Mouse (Mus musculus): ENCODE results near the gene Pcdh19. TPM values are rescaled to one million over a fixed set of nuclear protein-coding genes. Genes with fewer than 3 reads are reported as not detected.

Pcdh19 gene
- total and polyA plus RNA-seq, 3 experiments: not detected

GRCm38 (mm10) chrX:133673796-133674195 is 15.0 kb downstream of the Pcdh19 start:
- DNase-seq (ENCODE audit: extremely low read depth): no peak
- Histone ChIP-seq H3K36me3 (replicated peaks in 1 of 2; ENCODE audit: control insufficient read depth in 1 of 2, insufficient read depth in 1 of 2, low read length in 1 of 2) (no peaks in the 10 kb centered on the region), H3K79me2 (replicated peaks; ENCODE audit: control insufficient read depth, extremely low read depth, insufficient read depth, poor library complexity, severe bottlenecking) (no peaks in the 10 kb centered on the region), H3K27ac (ENCODE audit: insufficient read depth, low read depth) (no peak overlapping the region), H3K9me3 (replicated peaks; ENCODE audit: low read length) (no peaks in the 10 kb centered on the region), H3K4me1 (ENCODE audit: control insufficient read depth in 1 of 2, insufficient read depth in 2 of 2) (no peaks in the 10 kb centered on the region), H3K27me3 (replicated peaks) (no peaks in the 10 kb centered on the region), H3K4me2 (ENCODE audit: insufficient read depth, low read depth, poor library complexity, severe bottlenecking) (no peak overlapping the region), H3K4me3 (replicated peaks in 1 of 3; ENCODE audit: low read depth in 2 of 3, low read length in 2 of 3, poor library complexity in 1 of 3) (no peak overlapping the region), H3K9ac (ENCODE audit: insufficient read depth, low read depth) (no peak overlapping the region)
- dilution Hi-C loops (cut with MboI; ENCODE audit: extremely low pct_ligation_motif_present, extremely low pct_unique_long_range_greater_than_20kb, low sequenced_read_pairs): no loop called here
- in situ Hi-C loops (cut with MboI; ENCODE audit: low pct_ligation_motif_present, low pct_unique_long_range_greater_than_20kb, low sequenced_read_pairs): no loop called here
- no peak for TF ChIP-seq JUND (conservative IDR thresholded peaks at IDR 0.05; ENCODE audit: low read depth, low read length)
- no peak for TF ChIP-seq E2F4 (IDR thresholded peaks at IDR 0.05; ENCODE audit: insufficient replicate concordance, low read depth, low read length)
- TF ChIP-seq GABPA (IDR thresholded peaks at IDR 0.05; ENCODE audit: insufficient replicate concordance, low read depth, low read length): no peak
- no peak for TF ChIP-seq JUN (IDR thresholded peaks at IDR 0.05; ENCODE audit: insufficient read depth, low read depth, low read length)
- no peak for TF ChIP-seq RAD21 (IDR thresholded peaks at IDR 0.05; ENCODE audit: low read depth, low read length)
- no peak for TF ChIP-seq MEF2A (IDR thresholded peaks at IDR 0.05; ENCODE audit: borderline replicate concordance, low read depth, low read length)
- TF ChIP-seq POLR2AphosphoS2 (IDR thresholded peaks at IDR 0.05; ENCODE audit: low read depth, low read length): no peak
- TF ChIP-seq CHD2 (IDR thresholded peaks at IDR 0.05; ENCODE audit: low read length): no peak
- TF ChIP-seq NELFE (IDR thresholded peaks at IDR 0.05; ENCODE audit: low read depth, low read length): no peak
- no peak for TF ChIP-seq CHD1 (IDR thresholded peaks at IDR 0.05; ENCODE audit: low read depth, low read length)
- no peak for TF ChIP-seq PAX5 (IDR thresholded peaks at IDR 0.05; ENCODE audit: low read length)

GRCm38 (mm10) chrX:133660111-133660510 is 28.7 kb downstream of the Pcdh19 start:
- Histone ChIP-seq H3K9me3 (replicated peaks; ENCODE audit: low read length) (no peaks in the 10 kb centered on the region), H3K4me2 (ENCODE audit: insufficient read depth, low read depth, poor library complexity, severe bottlenecking) (no peak overlapping the region)
- no peak for DNase-seq (ENCODE audit: extremely low read depth)

More at GRCm38 (mm10) chrX:133660111-133660510, 28.7 kb downstream of the Pcdh19 start:
- Histone ChIP-seq H3K4me3 (replicated peaks in 1 of 3; ENCODE audit: low read depth in 2 of 3, low read length in 2 of 3, poor library complexity in 1 of 3) (no peak overlapping the region), H3K4me1 (ENCODE audit: control insufficient read depth in 1 of 2, insufficient read depth in 2 of 2) (no peaks in the 10 kb centered on the region), H3K9ac (ENCODE audit: insufficient read depth, low read depth) (no peak overlapping the region), H3K27me3 (replicated peaks) (no peaks in the 10 kb centered on the region), H3K36me3 (replicated peaks in 1 of 2; ENCODE audit: control insufficient read depth in 1 of 2, insufficient read depth in 1 of 2, low read length in 1 of 2) (no peaks in the 10 kb centered on the region), H3K27ac (ENCODE audit: insufficient read depth, low read depth) (no peak overlapping the region), H3K79me2 (replicated peaks; ENCODE audit: control insufficient read depth, extremely low read depth, insufficient read depth, poor library complexity, severe bottlenecking) (no peaks in the 10 kb centered on the region)
- TF ChIP-seq KAT2A (IDR thresholded peaks at IDR 0.05; ENCODE audit: insufficient replicate concordance, low read length): no peak
- TF ChIP-seq ZNF384 (IDR thresholded peaks at IDR 0.05; ENCODE audit: low read depth, low read length): no peak
- no peak for TF ChIP-seq MAFK (IDR thresholded peaks at IDR 0.05; ENCODE audit: insufficient replicate concordance, low read length)
- no peak for TF ChIP-seq USF1 (IDR thresholded peaks at IDR 0.05; ENCODE audit: low read depth, low read length)
- no peak for TF ChIP-seq POLR2AphosphoS2 (IDR thresholded peaks at IDR 0.05; ENCODE audit: low read depth, low read length)
- no peak for TF ChIP-seq JUND (conservative IDR thresholded peaks at IDR 0.05; ENCODE audit: low read depth, low read length)
- no peak for TF ChIP-seq JUN (IDR thresholded peaks at IDR 0.05; ENCODE audit: insufficient read depth, low read depth, low read length)
- TF ChIP-seq IRF4 (IDR thresholded peaks at IDR 0.05; ENCODE audit: low read depth, low read length): no peak
- no peak for TF ChIP-seq GABPA (IDR thresholded peaks at IDR 0.05; ENCODE audit: insufficient replicate concordance, low read depth, low read length)
- dilution Hi-C loops (cut with MboI; ENCODE audit: extremely low pct_ligation_motif_present, extremely low pct_unique_long_range_greater_than_20kb, low sequenced_read_pairs) (no loop called here), in situ Hi-C loops (cut with MboI; ENCODE audit: low pct_ligation_motif_present, low pct_unique_long_range_greater_than_20kb, low sequenced_read_pairs) (no loop called here)

All from CH12.LX (cell line).